Mouse (Mus musculus) spleen, postnatal 10 days (tissue): ENCODE measurements around the gene Myo1a.
A peak's percentile ranks its signal among the peaks of the same experiment; 100 is the strongest.

Source experiments
- DNase-seq, 2 experiments: peaks; one replicate each; pipeline ENCODE4 v3.0.0; 2021 to 2022; ENCODE audit warnings: low spot score in 2 of 2

Gene Myo1a

GRCm38 (mm10) chr10:127674794-127675522 is 30.0 kb upstream of the Myo1a start:
- DNase-seq, result peak; percentile 69 to 85

- no peak for DNase-seq
Measured at GRCm38 (mm10) chr10:127675859-127676398, 29.0 kb upstream of the Myo1a start.

GRCm38 (mm10) chr10:127676691-127677548 is 28.1 kb upstream of the Myo1a start:
- peak; percentile 80 to 94 for DNase-seq

- peak; percentile 35 to 78 for DNase-seq
Measured at GRCm38 (mm10) chr10:127677591-127678336, 27.2 kb upstream of the Myo1a start.

- DNase-seq, result no peak
Measured at GRCm38 (mm10) chr10:127679208-127679607, 25.8 kb upstream of the Myo1a start.

- DNase-seq, result no peak
Measured at GRCm38 (mm10) chr10:127679881-127680280, 25.1 kb upstream of the Myo1a start.

- DNase-seq, result no peak
Measured at GRCm38 (mm10) chr10:127682886-127683285, 22.1 kb upstream of the Myo1a start.

- DNase-seq, result no peak
Measured at GRCm38 (mm10) chr10:127691053-127691452, 13.9 kb upstream of the Myo1a start.

- peak; percentile 16 to 32 for DNase-seq
Measured at GRCm38 (mm10) chr10:127694636-127695035, 10.3 kb upstream of the Myo1a start.

- no peak for DNase-seq
Measured at GRCm38 (mm10) chr10:127695775-127696174, 9.2 kb upstream of the Myo1a start.

GRCm38 (mm10) chr10:127698966-127699365 is 6.0 kb upstream of the Myo1a start:
- no peak for DNase-seq

GRCm38 (mm10) chr10:127703299-127703698 is 1.7 kb upstream of the Myo1a start:
- DNase-seq, result no peak

- DNase-seq, result no peak
Measured at GRCm38 (mm10) chr10:127704293-127704692, 677 bp upstream of the Myo1a start.

- DNase-seq, result no peak
Measured at GRCm38 (mm10) chr10:127705783-127706182, 813 bp downstream of the Myo1a start.

GRCm38 (mm10) chr10:127707721-127708120 is 2.8 kb downstream of the Myo1a start:
- DNase-seq, result no peak

- DNase-seq, result no peak
Measured at GRCm38 (mm10) chr10:127708850-127709370, 3.9 kb downstream of the Myo1a start.

GRCm38 (mm10) chr10:127710331-127710730 is 5.4 kb downstream of the Myo1a start:
- no peak for DNase-seq

GRCm38 (mm10) chr10:127712736-127713135 is 7.8 kb downstream of the Myo1a start:
- DNase-seq, result no peak

GRCm38 (mm10) chr10:127721671-127722418 is 16.9 kb downstream of the Myo1a start:
- no peak for DNase-seq

- DNase-seq, result no peak
Measured at GRCm38 (mm10) chr10:127724178-127724577, 19.2 kb downstream of the Myo1a start, which contains the start of gene Tac2. Tac2 (plus strand) TSS chr10:127724478.

GRCm38 (mm10) chr10:127725136-127725535 is 20.2 kb downstream of the Myo1a start:
- no peak for DNase-seq
